Mouse (Mus musculus) heart, postnatal 0 days (tissue): ENCODE data around the gene Iffo2.
A peak's percentile ranks its signal among the peaks of the same experiment; 100 is the strongest.

Source experiments
- CTCF ChIP-seq: IDR thresholded peaks from 2 replicates; pipeline ENCODE4 v1.5.1; 2016; ENCODE audit warnings: antibody characterized with exemption, control low read depth, low read depth
- EP300 ChIP-seq: IDR thresholded peaks from 2 replicates; pipeline ENCODE4 v1.6.1; 2016; ENCODE audit warnings: antibody characterized with exemption, low read depth

- TF ChIP-seq CTCF, result peak; percentile 98
- TF ChIP-seq EP300, result peak; percentile 54; the same call in 1 of the 2 replicates
These were observed 81.2 kb downstream of the Iffo2 start for GRCm38 (mm10) chr4:139611542-139611953.
